In the genomic region with DNA sequence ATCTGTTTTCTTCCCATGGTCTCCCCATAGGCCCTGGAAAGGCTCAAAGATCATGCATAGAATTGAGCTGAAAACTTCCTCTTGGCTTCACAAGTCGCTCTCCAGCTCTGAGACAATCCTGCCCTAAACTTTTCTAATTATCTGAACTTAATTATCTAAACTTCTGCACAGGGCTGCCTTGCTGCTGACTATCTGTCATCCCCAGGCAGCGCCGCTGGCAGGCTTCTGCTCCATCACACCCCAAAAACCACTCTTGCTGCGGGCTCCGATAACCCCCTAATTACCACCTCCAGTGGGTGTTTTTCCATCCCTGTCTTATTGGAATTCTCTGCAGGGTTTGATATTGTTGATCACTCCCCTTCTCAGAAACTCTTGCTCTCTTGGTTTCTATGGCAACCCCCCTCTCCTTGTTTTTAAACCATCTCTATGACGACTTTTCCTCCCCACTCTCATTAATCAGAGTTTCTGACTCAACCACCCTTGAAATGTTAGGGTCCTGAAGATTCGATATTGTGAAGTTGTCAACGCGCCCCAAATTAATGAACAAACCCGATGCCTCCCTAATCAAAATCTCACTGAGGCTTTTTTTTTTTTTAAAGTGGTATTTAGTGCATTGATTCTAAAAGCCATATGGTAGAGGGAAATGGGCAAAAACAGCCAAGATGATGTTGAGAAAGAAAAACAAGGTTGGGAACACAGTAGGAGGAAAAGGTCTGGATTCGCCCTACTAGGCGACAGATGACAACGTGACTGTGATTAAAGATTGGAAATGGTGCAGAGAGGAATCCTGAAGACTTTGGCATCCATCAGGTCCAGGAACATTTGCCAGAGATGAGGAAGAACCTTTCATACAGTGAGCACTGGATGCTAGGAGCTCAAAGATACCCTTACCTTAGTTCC, we compare ENCODE assay signal across 14 mouse cellular contexts. TPM values are rescaled to one million over a fixed set of nuclear protein-coding genes. Genes with fewer than 3 reads are reported as not detected.
DNase-seq lines count a peak whose midpoint lies in the region; ATAC-seq and TF ChIP-seq lines count a peak whose summit lies in the region.
"Had no signal": no experiment of that assay in that cellular context is flagged by ENCODE, and none has a peak within 500 bp of the region (broad histone marks: within the 10 kb centered on the region; RNA-seq: fewer than 3 reads in every experiment).

No protein-coding gene starts in this region.

- H3K36me3 ChIP-seq in liver, embryonic 11.5 days (ENCODE audit: control insufficient read depth, insufficient read depth, low read length): no peaks in the 10 kb centered on the region
- H3K36me3 ChIP-seq in embryonic facial prominence, embryonic 12.5 days: no peaks in the 10 kb centered on the region
- H3K36me3 ChIP-seq in hindbrain, embryonic 14.5 days (replicated peaks; ENCODE audit: control insufficient read depth, insufficient read depth): no peaks in the 10 kb centered on the region
- H3K36me3 ChIP-seq: neural tube, embryonic 13.5 days had no signal

- H3K27ac ChIP-seq in liver, embryonic 11.5 days (ENCODE audit: low read depth, low read length): no peak overlapping the region
- peak overlapping the region; percentile 73; the same call in 1 of the 2 replicates for H3K27ac ChIP-seq in embryonic facial prominence, embryonic 12.5 days
- H3K27ac ChIP-seq in hindbrain, embryonic 14.5 days: peak overlapping the region; percentile 87
- peak overlapping the region; percentile 40 for H3K27ac ChIP-seq in olfactory bulb, adult 2 months (ENCODE audit: insufficient read depth, low read depth, low read length)

- H3K4me2 ChIP-seq in liver, embryonic 11.5 days: no peak overlapping the region
- no peak overlapping the region for H3K4me2 ChIP-seq in embryonic facial prominence, embryonic 12.5 days (replicated peaks)
- no peak overlapping the region for H3K4me2 ChIP-seq in hindbrain, embryonic 14.5 days (replicated peaks)
- H3K4me2 ChIP-seq: lung, embryonic 14.5 days; neural tube, embryonic 13.5 days had no signal

- peaks cover 4% of the 10 kb centered on the region; the same call in 1 of the 2 replicates for H3K4me1 ChIP-seq in liver, embryonic 11.5 days (replicated peaks; ENCODE audit: control insufficient read depth, insufficient read depth, low read length)
- H3K4me1 ChIP-seq in embryonic facial prominence, embryonic 12.5 days: peaks cover 45% of the 10 kb centered on the region
- H3K4me1 ChIP-seq in hindbrain, embryonic 14.5 days (replicated peaks; ENCODE audit: control insufficient read depth, insufficient read depth, low read length): peaks cover 47% of the 10 kb centered on the region
- H3K4me1 ChIP-seq in olfactory bulb, adult 2 months (ENCODE audit: control insufficient read depth, insufficient read depth, low read length): peaks cover 31% of the 10 kb centered on the region

- no peak overlapping the region for H3K9ac ChIP-seq in liver, embryonic 11.5 days (ENCODE audit: low read depth, low read length)
- no peak overlapping the region for H3K9ac ChIP-seq in embryonic facial prominence, embryonic 12.5 days
- no peak overlapping the region for H3K9ac ChIP-seq in hindbrain, embryonic 14.5 days
- H3K9ac ChIP-seq: lung, embryonic 14.5 days; neural tube, embryonic 13.5 days had no signal

- no peaks in the 10 kb centered on the region for H3K9me3 ChIP-seq in liver, embryonic 11.5 days (ENCODE audit: control insufficient read depth, low read length)
- H3K9me3 ChIP-seq in embryonic facial prominence, embryonic 12.5 days: no peaks in the 10 kb centered on the region
- H3K9me3 ChIP-seq in hindbrain, embryonic 14.5 days (ENCODE audit: control insufficient read depth, low read length): no peaks in the 10 kb centered on the region
- H3K9me3 ChIP-seq: neural tube, embryonic 13.5 days had no signal

- no peak for TF ChIP-seq CTCF in olfactory bulb, adult 2 months (IDR thresholded peaks at IDR 0.05; ENCODE audit: insufficient read depth, low read depth, low read length)

- DNase-seq in liver, embryonic 11.5 days (ENCODE audit: low spot score): no peak
- no peak for DNase-seq in liver
- DNase-seq in hindbrain, embryonic 14.5 days (ENCODE audit: low spot score): no peak
- no peak for DNase-seq in B cell, adult 2 months
- no peak for DNase-seq in retina, postnatal 1 day
- DNase-seq: cerebellum, postnatal 25 days; heart, postnatal 14 days; kidney, adult 18-20 months; lung, embryonic 14.5 days; right cerebral cortex, adult 18-20 months had no signal

- WGBS in liver, embryonic 11.5 days: 58% methylated on average over 13 of the region's 13 CpGs
- 69% methylated on average over 13 of the region's 13 CpGs for WGBS in embryonic facial prominence, embryonic 12.5 days
- whole genome bisulfite sequencing in hindbrain, embryonic 14.5 days: 43% methylated on average over 13 of the region's 13 CpGs
- WGBS in olfactory bulb, adult 2 months: 20% methylated on average over 13 of the region's 13 CpGs

- ATAC-seq in liver, embryonic 11.5 days (replicated peaks; ENCODE audit: low FRiP score): peak; percentile 39; the same call in 1 of the 2 replicates
- no peak for ATAC-seq in embryonic facial prominence, embryonic 12.5 days (ENCODE audit: insufficient number of reproducible peaks, insufficient read depth, low FRiP score, low TSS enrichment)
- no peak for ATAC-seq in hindbrain, embryonic 14.5 days (ENCODE audit: low FRiP score)
- ATAC-seq: Patski had no signal

- no peak for TF ChIP-seq POLR2A in olfactory bulb, adult 2 months (IDR thresholded peaks at IDR 0.05; ENCODE audit: insufficient read depth, low read depth, low read length)

- no peak overlapping the region for H3K4me3 ChIP-seq in liver, embryonic 11.5 days (ENCODE audit: low read depth, low read length)
- H3K4me3 ChIP-seq in embryonic facial prominence, embryonic 12.5 days: no peak overlapping the region
- no peak overlapping the region for H3K4me3 ChIP-seq in hindbrain, embryonic 14.5 days (replicated peaks; ENCODE audit: low read length)
- no peak overlapping the region for H3K4me3 ChIP-seq in olfactory bulb, adult 2 months (ENCODE audit: insufficient read depth, low read depth, low read length)
- H3K4me3 ChIP-seq: neural tube, embryonic 13.5 days had no signal

- H3K27me3 ChIP-seq in liver, embryonic 11.5 days (replicated peaks; ENCODE audit: control insufficient read depth, insufficient read depth, low read length): peaks cover 10% of the 10 kb centered on the region; the same call in 1 of the 2 replicates
- H3K27me3 ChIP-seq in embryonic facial prominence, embryonic 12.5 days: no peaks in the 10 kb centered on the region
- no peaks in the 10 kb centered on the region for H3K27me3 ChIP-seq in hindbrain, embryonic 14.5 days (ENCODE audit: control insufficient read depth, insufficient read depth, low read length)

RNA-seq across cellular contexts. Expression of a gene that starts 29.6 kb away (rescaled TPM):
- polyA plus RNA-seq in liver, embryonic 11.5 days (2014; fragmentation: Nextera tagmentation; extraction: Ambion mirVana): 143 and 171 TPM in 2 replicates
- 1,910 and 2,445 TPM in 2 replicates for polyA plus RNA-seq in embryonic facial prominence, embryonic 12.5 days (2016; fragmentation: Nextera tagmentation; extraction: Ambion mirVana)
- 4,569 and 4,588 TPM in 2 replicates for polyA plus RNA-seq in hindbrain, embryonic 14.5 days (2014; fragmentation: Nextera tagmentation; extraction: Ambion mirVana)
- not detected in 2 replicates for polyA plus RNA-seq in olfactory bulb, adult 2 months (2012; ENCODE audit: insufficient read depth, insufficient read length, low replicate concordance, missing spikeins)

RNA-seq across cellular contexts. Expression of a gene that starts 40.8 kb away (rescaled TPM):
- 25.9 and 26.2 TPM in 2 replicates for polyA plus RNA-seq in liver, embryonic 11.5 days (2014; fragmentation: Nextera tagmentation; extraction: Ambion mirVana)
- polyA plus RNA-seq in embryonic facial prominence, embryonic 12.5 days (2016; fragmentation: Nextera tagmentation; extraction: Ambion mirVana): 77.9 and 84.8 TPM in 2 replicates
- polyA plus RNA-seq in hindbrain, embryonic 14.5 days (2014; fragmentation: Nextera tagmentation; extraction: Ambion mirVana): 285 and 323 TPM in 2 replicates
- not detected in 2 replicates for polyA plus RNA-seq in olfactory bulb, adult 2 months (2012; ENCODE audit: insufficient read depth, insufficient read length, low replicate concordance, missing spikeins)

Comparison
In these comparisons a context has a peak if more than half of its experiments do, and no peak if none do; other contexts are left out.
1. RNA of a gene that starts 29.6 kb away (polyA plus RNA-seq): 4,569 to 4,588 TPM in hindbrain, embryonic 14.5 days, 1,910 to 2,445 TPM in embryonic facial prominence, embryonic 12.5 days and 143 to 171 TPM in liver, embryonic 11.5 days; not detected in olfactory bulb, adult 2 months; every median in the first group is over 100 times any median in the second.